Mouse (Mus musculus) testis, adult 2 months (tissue): ENCODE data around the gene Rpl4. TPM values are rescaled to one million over a fixed set of nuclear protein-coding genes. Genes with fewer than 3 reads are reported as not detected.
"Not testable (repeated sequence)": the region's sequence is repeated elsewhere in the genome, so short reads cannot be mapped to it uniquely, and the experiment has no call there.

ENCODE experiments used
- H3K27ac ChIP-seq: fragments of 200-500 bp; 2 replicates; pipeline ENCODE4 v1.5.1; 2012; ENCODE audit warnings: low read depth, low read length; ENCODE audit not compliant: control insufficient read depth, insufficient read depth
- H3K27me3 ChIP-seq: fragments of 200-500 bp; 2 replicates; pipeline ENCODE4 v1.6.1; 2012; ENCODE audit warnings: mild to moderate bottlenecking, low read length, moderate library complexity; ENCODE audit not compliant: control insufficient read depth, insufficient read depth
- H3K36me3 ChIP-seq: fragments of 200-500 bp; 2 replicates; pipeline ENCODE4 v1.6.1; 2012; ENCODE audit warnings: mild to moderate bottlenecking, low read length; ENCODE audit not compliant: control insufficient read depth, insufficient read depth
- H3K4me1 ChIP-seq: fragments of 200-500 bp; 2 replicates; pipeline ENCODE4 v1.6.1; 2012; ENCODE audit warnings: low read length; ENCODE audit not compliant: control insufficient read depth, insufficient read depth
- H3K4me3 ChIP-seq: fragments of 200-500 bp; 2 replicates; pipeline ENCODE4 v1.5.1; 2012; ENCODE audit warnings: low read depth, mild to moderate bottlenecking, low read length, moderate library complexity, mixed read lengths; ENCODE audit not compliant: control insufficient read depth
- CTCF ChIP-seq: fragments of 200-500 bp; IDR thresholded peaks from 2 replicates; pipeline ENCODE4 v1.5.1; 2012; ENCODE audit warnings: low read depth, mild to moderate bottlenecking, inconsistent platforms, low read length, moderate library complexity; ENCODE audit not compliant: control insufficient read depth, insufficient read depth, insufficient replicate concordance
- POLR2A ChIP-seq: fragments of 200-500 bp; IDR thresholded peaks from 2 replicates; pipeline ENCODE4 v1.6.1; 2012; ENCODE audit warnings: low read depth, mild to moderate bottlenecking, inconsistent platforms, low read length, moderate library complexity; ENCODE audit not compliant: control insufficient read depth
- polyA plus RNA-seq: library from polyadenylated mRNA; depleted of rRNA; stranded (reverse); fragments of >200 nt; gene quantifications from 2 replicates; pipeline ENCODE4 v1.2.3, GENCODE M21; 2012

The Rpl4 gene
- polyA plus RNA-seq, 1 experiment = 181 TPM

GRCm38 (mm10) chr9:64178610-64178973 is 5.4 kb downstream of the Rpl4 start:
- TF ChIP-seq POLR2A = no peak
- TF ChIP-seq CTCF = no peak
- peaks cover 2% of the 10 kb centered on the region; the same call in 1 of the 2 replicates for H3K4me1 ChIP-seq
- no peak overlapping the region for H3K27ac ChIP-seq
- no peaks in the 10 kb centered on the region for H3K27me3 ChIP-seq
- no peak overlapping the region for H3K4me3 ChIP-seq
- no peaks in the 10 kb centered on the region; the same call in 1 of the 2 replicates for H3K36me3 ChIP-seq

- H3K4me3 ChIP-seq = peak within 1 kb of the TSS; percentile 93
- peak; percentile 13; the same call in 1 of the 2 replicates for TF ChIP-seq CTCF
- peak; percentile 68 for TF ChIP-seq POLR2A
- no peaks in the 10 kb centered on the region; the same call in 1 of the 2 replicates for H3K36me3 ChIP-seq
- peaks cover 2% of the 10 kb centered on the region; the same call in 1 of the 2 replicates for H3K4me1 ChIP-seq
- H3K27me3 ChIP-seq = no peaks in the 10 kb centered on the region
- peak within 1 kb of the TSS; percentile 69 for H3K27ac ChIP-seq
Observed at GRCm38 (mm10) chr9:64178974-64179646, 5.9 kb downstream of the Rpl4 start, which contains the start of gene Snapc5. TSS of gene Snapc5 (plus strand) at chr9:64179274.

GRCm38 (mm10) chr9:64183295-64183694 is 10.1 kb downstream of the Rpl4 start:
- not testable (repeated sequence) for H3K36me3 ChIP-seq, H3K27me3 ChIP-seq, H3K4me3 ChIP-seq, H3K27ac ChIP-seq, H3K4me1 ChIP-seq

- Histone ChIP-seq H3K4me3 (no peak overlapping the region), H3K4me1 (no peaks in the 10 kb centered on the region; the same call in 1 of the 2 replicates), H3K27ac (no peak overlapping the region), H3K27me3 (no peaks in the 10 kb centered on the region), H3K36me3 (no peaks in the 10 kb centered on the region; the same call in none of the 2 replicates)
- TF ChIP-seq POLR2A (no peak), CTCF (no peak)
Observed at GRCm38 (mm10) chr9:64184166-64184840, 11.1 kb downstream of the Rpl4 start.

GRCm38 (mm10) chr9:64193879-64194278 is 20.7 kb downstream of the Rpl4 start:
- H3K4me1 ChIP-seq = no peaks in the 10 kb centered on the region
- H3K27ac ChIP-seq = no peak overlapping the region
- no peak overlapping the region for H3K4me3 ChIP-seq
- no peaks in the 10 kb centered on the region; the same call in 1 of the 2 replicates for H3K36me3 ChIP-seq
- no peak for TF ChIP-seq CTCF
- no peak for TF ChIP-seq POLR2A
- no peaks in the 10 kb centered on the region for H3K27me3 ChIP-seq

- Histone ChIP-seq H3K4me1 (no peaks in the 10 kb centered on the region), H3K4me3 (no peak overlapping the region), H3K36me3 (no peaks in the 10 kb centered on the region; the same call in 1 of the 2 replicates), H3K27me3 (no peaks in the 10 kb centered on the region), H3K27ac (no peak overlapping the region)
- TF ChIP-seq POLR2A (no peak), CTCF (no peak)
Observed at GRCm38 (mm10) chr9:64195554-64195953, 22.4 kb downstream of the Rpl4 start.

- Histone ChIP-seq H3K4me3 (no peak overlapping the region), H3K4me1 (no peaks in the 10 kb centered on the region), H3K27me3 (no peaks in the 10 kb centered on the region), H3K36me3 (no peaks in the 10 kb centered on the region), H3K27ac (no peak overlapping the region)
- TF ChIP-seq CTCF (no peak), POLR2A (no peak)
Observed at GRCm38 (mm10) chr9:64197524-64197923, 24.3 kb downstream of the Rpl4 start.

- TF ChIP-seq POLR2A (no peak), CTCF (no peak)
- Histone ChIP-seq H3K4me3 (no peak overlapping the region), H3K27me3 (no peaks in the 10 kb centered on the region), H3K27ac (no peak overlapping the region), H3K36me3 (no peaks in the 10 kb centered on the region), H3K4me1 (no peaks in the 10 kb centered on the region)
Observed at GRCm38 (mm10) chr9:64198068-64198762, 25.0 kb downstream of the Rpl4 start.

GRCm38 (mm10) chr9:64198763-64199418 is 25.7 kb downstream of the Rpl4 start:
- not testable (repeated sequence) for H3K27me3 ChIP-seq, H3K4me1 ChIP-seq, H3K4me3 ChIP-seq, H3K27ac ChIP-seq, H3K36me3 ChIP-seq
